Mouse (Mus musculus): ENCODE measurements around the gene Umad1.
"Not testable (repeated sequence)": the region's sequence is repeated elsewhere in the genome, so short reads cannot be mapped to it uniquely, and the experiment has no call there.

Umad1 gene

DNA sequence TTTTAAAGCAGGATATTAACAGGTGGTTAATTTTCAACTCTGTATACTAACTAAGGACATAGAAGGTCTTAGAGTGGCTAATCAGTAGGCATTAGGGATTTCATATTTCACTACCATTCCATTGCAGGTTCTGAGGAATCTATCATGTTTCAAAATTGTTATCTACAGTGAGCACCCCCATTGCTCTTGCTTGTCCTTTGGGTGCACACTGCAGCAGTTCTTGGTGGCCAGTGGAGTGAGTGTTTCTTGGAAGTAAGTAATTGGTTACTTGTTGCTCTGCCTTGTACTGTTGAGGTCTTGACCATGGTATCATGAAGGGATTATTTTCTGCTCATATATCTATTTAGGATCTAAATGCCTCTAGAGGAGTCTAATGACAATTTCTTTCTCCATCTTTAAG, 57.1 kb downstream of the Umad1 start:
- DNase-seq (ENCODE audit: low read depth): no peak

GRCm38 (mm10) chr6:8319591-8319990, 60.5 kb downstream of the Umad1 start:
- DNase-seq (ENCODE audit: low read depth): no peak

DNA sequence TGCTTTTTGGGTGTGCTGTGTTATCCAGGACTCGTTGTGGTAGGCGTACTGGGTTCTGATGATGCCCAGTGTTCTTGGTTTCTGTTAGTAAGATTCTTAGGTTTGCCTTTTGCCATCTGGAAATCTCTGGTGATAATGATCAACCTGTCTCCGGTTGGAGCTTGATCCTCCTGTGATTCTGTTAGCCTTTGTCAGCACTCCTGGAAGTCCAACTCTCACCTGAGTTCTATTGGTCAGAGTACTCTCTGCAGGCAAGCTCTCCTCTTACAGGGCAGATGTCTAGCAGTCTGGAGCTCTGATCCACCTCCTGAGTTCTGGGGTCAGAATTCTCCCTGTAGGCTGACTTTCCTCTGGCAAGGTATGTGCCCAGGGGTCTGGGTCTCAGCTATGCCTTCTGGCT, 72.4 kb downstream of the Umad1 start:
- not testable (repeated sequence) for DNase-seq (ENCODE audit: low read depth)

- DNase-seq (ENCODE audit: low read depth): no peak
Measured at GRCm38 (mm10) chr6:8333380-8333779, 74.3 kb downstream of the Umad1 start.

DNA sequence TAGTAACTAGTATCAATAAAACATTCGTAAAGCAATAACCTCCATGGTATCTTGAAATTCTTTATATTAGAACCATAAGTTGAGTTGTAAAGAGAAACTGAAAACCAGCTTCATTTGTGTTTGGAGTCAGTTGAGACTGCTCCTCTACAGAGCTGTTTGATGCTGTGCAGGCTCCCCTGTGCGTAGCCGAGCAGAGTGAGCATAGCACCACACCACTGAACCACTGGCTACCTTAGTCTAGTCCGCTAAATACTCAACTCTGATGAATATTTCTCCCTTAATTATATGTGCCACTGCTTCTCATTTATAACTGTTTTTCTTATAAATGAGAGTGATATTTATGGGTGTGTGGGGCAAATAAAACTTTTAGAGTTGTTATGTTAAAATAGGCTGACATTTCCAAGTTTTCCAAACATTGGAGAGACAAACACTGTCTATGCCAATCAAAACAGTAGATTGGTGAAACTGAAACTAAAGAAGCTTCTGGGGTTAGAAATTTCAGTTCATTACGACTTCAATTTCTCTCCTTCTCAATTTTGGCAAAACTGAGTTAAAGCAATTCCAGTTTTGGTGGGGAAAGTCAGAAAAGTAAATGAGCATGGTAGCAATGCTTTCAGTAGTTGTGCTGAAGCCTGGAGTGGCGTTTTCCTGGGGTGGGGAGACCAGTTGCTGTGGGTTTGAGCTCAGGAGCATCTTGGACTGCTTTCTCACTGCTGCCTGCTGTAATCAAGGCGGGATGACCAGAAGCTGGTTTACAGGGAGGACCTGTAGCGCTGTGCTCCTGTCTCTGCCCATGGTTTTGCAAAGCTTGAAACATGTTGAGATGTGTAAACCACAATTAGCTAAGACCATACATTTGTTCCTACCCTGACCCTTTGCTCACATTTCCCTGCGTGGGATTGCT, 77.7 kb downstream of the Umad1 start:
- no peak for DNase-seq (ENCODE audit: low read depth)

- DNase-seq (ENCODE audit: low read depth): no peak
Measured at GRCm38 (mm10) chr6:8339453-8339852, 80.4 kb downstream of the Umad1 start.

GRCm38 (mm10) chr6:8343271-8343670, 84.2 kb downstream of the Umad1 start:
- no peak for DNase-seq (ENCODE audit: low read depth)

DNA sequence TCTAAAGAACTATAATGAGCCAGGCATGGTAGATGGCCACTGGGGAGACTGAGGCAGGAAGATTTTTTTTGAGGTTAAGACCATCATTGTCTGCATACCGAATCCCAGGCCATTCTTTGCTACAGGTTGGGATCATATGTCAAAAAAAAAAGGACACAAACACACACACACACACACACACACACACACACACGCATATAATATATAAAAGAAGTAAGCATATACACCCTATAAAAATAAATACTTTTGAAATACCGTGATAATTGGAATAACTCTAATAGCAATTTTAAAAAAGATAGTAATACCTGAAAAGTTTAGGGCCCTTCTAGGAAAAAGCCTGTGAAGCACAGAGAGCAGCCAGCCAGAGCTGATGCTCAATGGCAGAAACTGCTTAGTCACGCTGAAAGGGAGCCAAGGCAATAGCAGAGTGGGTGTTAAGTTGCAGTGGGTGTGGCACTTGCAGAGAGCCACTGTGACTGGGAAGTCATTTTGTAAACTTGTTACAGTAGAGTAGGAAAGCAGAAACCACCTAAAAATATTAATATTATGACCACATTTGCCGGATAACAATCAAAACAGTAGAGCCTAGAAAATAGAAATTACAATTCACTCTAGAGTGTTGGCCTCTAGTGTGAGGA, 86.2 kb downstream of the Umad1 start:
- peak; percentile 75 for DNase-seq (ENCODE audit: low read depth)

GRCm38 (mm10) chr6:8347154-8347553, 88.1 kb downstream of the Umad1 start:
- no peak for DNase-seq (ENCODE audit: low read depth)

DNA sequence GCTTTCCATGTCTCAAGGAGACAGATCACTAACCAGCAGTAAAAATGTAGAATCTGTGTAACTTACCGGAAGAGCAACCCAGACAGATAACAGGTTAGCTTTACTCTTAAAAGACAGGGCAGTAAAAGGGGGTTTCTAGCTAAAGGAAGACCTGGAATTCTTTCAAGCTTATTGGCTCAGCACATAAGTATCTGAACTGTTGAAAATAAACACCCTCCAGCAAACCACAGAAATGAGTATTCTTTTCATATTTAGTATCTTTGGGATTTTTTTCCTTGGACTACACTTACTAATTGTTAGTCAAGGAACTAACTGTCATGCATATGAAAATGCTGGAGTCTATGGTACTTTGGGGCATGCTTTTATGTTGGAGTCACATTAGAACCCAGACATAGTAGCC, 89.3 kb downstream of the Umad1 start:
- no peak for DNase-seq (ENCODE audit: low read depth)

- DNase-seq (ENCODE audit: low read depth): no peak
Measured at GRCm38 (mm10) chr6:8349060-8349670, 90.1 kb downstream of the Umad1 start.

GRCm38 (mm10) chr6:8351507-8351906, 92.4 kb downstream of the Umad1 start:
- DNase-seq (ENCODE audit: low read depth): no peak

- no peak for DNase-seq (ENCODE audit: low read depth)
Measured at GRCm38 (mm10) chr6:8352533-8353168, 93.6 kb downstream of the Umad1 start.

- DNase-seq (ENCODE audit: low read depth): no peak
Measured at GRCm38 (mm10) chr6:8353461-8353860, 94.4 kb downstream of the Umad1 start.

- no peak for DNase-seq (ENCODE audit: low read depth)
Measured at GRCm38 (mm10) chr6:8354846-8355245, 95.8 kb downstream of the Umad1 start.

DNA sequence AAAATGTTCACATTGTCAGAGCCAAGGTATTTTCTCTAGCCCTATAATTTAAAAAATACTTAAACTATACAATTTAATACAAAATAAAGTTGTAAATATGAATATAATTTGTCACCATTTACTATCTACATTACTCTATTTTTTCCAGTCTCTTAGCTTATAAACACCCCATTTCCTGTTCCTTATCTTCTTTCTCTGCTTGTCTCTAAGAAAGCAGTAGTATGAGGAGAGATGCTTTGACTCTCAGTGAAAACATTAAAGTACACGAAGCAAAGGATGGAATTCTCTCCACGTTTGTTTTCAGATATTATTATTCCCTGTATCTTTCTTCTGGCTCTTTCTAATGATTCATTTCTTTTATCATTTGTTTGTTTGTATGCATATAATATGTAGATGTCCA, 99.1 kb downstream of the Umad1 start:
- no peak for DNase-seq (ENCODE audit: low read depth)

DNA sequence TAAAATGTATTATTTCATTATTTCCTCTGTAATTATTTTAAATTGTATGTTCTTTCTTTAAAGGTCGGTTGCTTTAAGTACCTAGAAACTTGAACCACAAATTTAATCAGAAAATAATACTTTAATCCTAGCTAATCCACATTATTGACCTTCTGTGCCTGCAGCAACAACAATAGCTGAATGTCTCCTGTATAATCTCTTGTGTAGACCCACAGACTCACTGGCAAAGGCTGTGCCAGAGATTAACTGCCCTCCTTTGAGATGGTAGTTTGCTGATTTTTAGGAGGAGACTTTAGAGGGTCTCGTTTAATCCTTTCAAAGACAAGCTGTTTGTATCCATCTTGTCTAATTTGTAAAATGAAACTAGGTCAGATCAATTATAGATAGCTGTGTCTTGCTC, 99.7 kb downstream of the Umad1 start:
- DNase-seq (ENCODE audit: low read depth): no peak

GRCm38 (mm10) chr6:8360805-8361204, 101.7 kb downstream of the Umad1 start:
- DNase-seq (ENCODE audit: low read depth): no peak

GRCm38 (mm10) chr6:8364033-8364756, 105.1 kb downstream of the Umad1 start:
- no peak for DNase-seq (ENCODE audit: low read depth)

DNA sequence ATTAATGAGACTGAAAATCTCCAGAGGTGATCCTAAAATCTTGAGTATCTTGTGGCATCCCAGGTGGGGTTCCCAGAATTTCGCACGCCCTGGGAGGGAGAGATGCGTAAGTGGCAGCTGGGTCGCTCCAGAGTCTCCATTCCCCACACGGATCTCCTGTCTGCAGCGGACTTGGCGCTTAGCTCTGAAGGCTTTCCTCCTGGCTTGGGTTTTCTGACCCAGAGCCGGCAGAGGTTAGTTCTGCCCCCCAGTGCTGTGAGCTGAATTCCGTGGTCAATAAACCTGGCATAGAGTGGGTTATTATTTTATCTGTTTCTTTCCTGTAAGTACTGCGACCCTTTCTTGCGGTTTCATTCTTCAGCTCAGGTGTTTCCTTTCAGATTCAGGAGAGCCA, 105.7 kb downstream of the Umad1 start:
- no peak for DNase-seq (ENCODE audit: low read depth)

DNA sequence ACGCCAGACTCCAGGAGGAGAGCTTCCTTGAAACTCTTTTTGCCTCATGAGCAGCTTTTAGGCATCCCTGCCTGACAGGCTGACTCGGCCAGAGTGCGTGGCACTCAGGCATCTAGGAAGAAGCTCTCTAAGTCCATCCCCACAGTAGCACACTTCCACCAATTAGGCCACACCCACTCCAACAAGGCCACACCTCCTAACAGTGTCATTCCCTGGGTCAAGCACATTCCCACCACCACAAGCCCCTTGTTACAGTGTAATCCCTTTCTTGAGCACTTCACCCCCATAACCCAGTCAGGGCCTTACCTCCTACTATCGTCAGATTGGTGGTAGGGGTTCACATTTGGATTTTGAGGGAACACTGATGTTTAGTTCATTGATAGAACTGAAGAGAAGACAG, 108.6 kb downstream of the Umad1 start:
- DNase-seq (ENCODE audit: low read depth): no peak
